Comparison of ENCODE assay signal across 13 mouse cellular contexts in the genomic region with DNA sequence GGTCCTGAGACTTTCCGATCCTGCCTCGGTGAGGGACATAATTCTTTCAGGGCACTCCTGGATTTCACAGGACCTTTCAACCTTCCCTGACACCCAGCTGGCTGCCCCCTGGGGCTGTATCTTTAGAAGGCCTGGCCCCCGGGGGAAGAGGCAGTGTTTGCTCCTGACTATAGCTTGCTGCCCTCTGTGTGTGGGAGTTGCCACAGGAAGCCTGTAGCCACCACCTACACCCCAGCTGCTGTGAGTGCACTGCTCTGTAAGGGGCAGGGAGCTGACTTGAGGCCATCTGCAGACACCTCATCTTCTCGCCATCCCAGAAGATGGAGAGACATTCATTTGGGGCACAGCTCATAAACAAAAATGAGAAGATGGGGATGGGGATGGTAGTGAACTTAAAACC. TPM values are rescaled to one million over a fixed set of nuclear protein-coding genes. Genes with fewer than 3 reads are reported as not detected.
A peak's percentile ranks its signal among the peaks of the same experiment; 100 is the strongest.
DNase-seq lines count a peak whose midpoint lies in the region; ATAC-seq and TF ChIP-seq lines count a peak whose summit lies in the region.
"Had no signal": no experiment of that assay in that cellular context is flagged by ENCODE, and none has a peak within 500 bp of the region (broad histone marks: within the 10 kb centered on the region; RNA-seq: fewer than 3 reads in every experiment).

No protein-coding gene starts in this region.

- H3K27ac ChIP-seq in hindbrain, postnatal 0 days, result no peak overlapping the region
- H3K27ac ChIP-seq in hindbrain, embryonic 16.5 days (ENCODE audit: low read depth, low read length), result no peak overlapping the region
- no peak overlapping the region for H3K27ac ChIP-seq in liver, postnatal 0 days (ENCODE audit: low read depth)
- H3K27ac ChIP-seq: intestine, embryonic 15.5 days had no signal

- H3K4me1 ChIP-seq in hindbrain, postnatal 0 days (ENCODE audit: insufficient read depth, low read length), result peaks cover 3% of the 10 kb centered on the region; the same call in 1 of the 2 replicates
- peaks cover 3% of the 10 kb centered on the region for H3K4me1 ChIP-seq in hindbrain, embryonic 16.5 days (ENCODE audit: control insufficient read depth, insufficient read depth, low read depth, low read length)
- peaks cover 4% of the 10 kb centered on the region; the same call in 1 of the 2 replicates for H3K4me1 ChIP-seq in liver, postnatal 0 days (ENCODE audit: insufficient read depth)

- H3K9ac ChIP-seq in hindbrain, postnatal 0 days (replicated peaks; ENCODE audit: low read length), result peak overlapping the region; percentile 24; the same call in 1 of the 2 replicates
- H3K9ac ChIP-seq in hindbrain, embryonic 16.5 days (ENCODE audit: low read depth, low read length), result no peak overlapping the region
- H3K9ac ChIP-seq in liver, postnatal 0 days (replicated peaks), result no peak overlapping the region
- H3K9ac ChIP-seq: intestine, embryonic 15.5 days had no signal

- 52% methylated on average over 4 of the region's 4 CpGs for WGBS in hindbrain, postnatal 0 days
- WGBS in hindbrain, embryonic 16.5 days, result 44% methylated on average over 4 of the region's 4 CpGs
- 53% methylated on average over 4 of the region's 4 CpGs for WGBS in liver, postnatal 0 days (ENCODE audit: insufficient replicate concordance)

- peak; percentile 29 for DNase-seq in cerebellum, adult 11-12 months
- no peak for DNase-seq in cerebellum, postnatal 25 days
- DNase-seq in hindbrain, postnatal 0 days (ENCODE audit: low spot score), result no peak
- peak; percentile 36 for DNase-seq in CD4-positive helper T cell, adult 2 months (ENCODE audit: low read depth, low spot score)
- DNase-seq in thymus, adult 18-20 months, result peak; percentile 55 to 72
- DNase-seq in gastrocnemius, postnatal 4 days (ENCODE audit: low spot score in 2 of 2), result no peak
- no peak for DNase-seq in liver, postnatal 0 days
- DNase-seq: right cerebral cortex, postnatal 25 days had no signal

- no peak overlapping the region for H3K4me2 ChIP-seq in hindbrain, postnatal 0 days (ENCODE audit: low read depth, low read length)
- H3K4me2 ChIP-seq in hindbrain, embryonic 16.5 days (ENCODE audit: low read length), result no peak overlapping the region
- no peak overlapping the region for H3K4me2 ChIP-seq in liver, postnatal 0 days (ENCODE audit: low read depth, low read length)
- H3K4me2 ChIP-seq: intestine, embryonic 15.5 days had no signal

- H3K27me3 ChIP-seq in hindbrain, postnatal 0 days (ENCODE audit: insufficient read depth, low read length), result no peaks in the 10 kb centered on the region
- no peaks in the 10 kb centered on the region for H3K27me3 ChIP-seq in hindbrain, embryonic 16.5 days (replicated peaks; ENCODE audit: control insufficient read depth, insufficient read depth, low read length)
- H3K27me3 ChIP-seq in liver, postnatal 0 days (ENCODE audit: insufficient read depth, low read length), result no peaks in the 10 kb centered on the region
- H3K27me3 ChIP-seq: intestine, embryonic 15.5 days; Patski had no signal

- TF ChIP-seq EP300 in liver, postnatal 0 days (IDR thresholded peaks at IDR 0.05; ENCODE audit: low read depth), result no peak

- no peak overlapping the region for H3K4me3 ChIP-seq in hindbrain, postnatal 0 days (ENCODE audit: low read length)
- no peak overlapping the region for H3K4me3 ChIP-seq in hindbrain, embryonic 16.5 days (ENCODE audit: low read length)
- no peak overlapping the region for H3K4me3 ChIP-seq in liver, postnatal 0 days (ENCODE audit: low read depth, low read length)
- H3K4me3 ChIP-seq: intestine, embryonic 15.5 days; left cerebral cortex, adult 2 months had no signal

- TF ChIP-seq CTCF in hindbrain, postnatal 0 days (IDR thresholded peaks at IDR 0.05; ENCODE audit: low read depth), result no peak
- no peak for TF ChIP-seq CTCF in liver, postnatal 0 days (IDR thresholded peaks at IDR 0.05; ENCODE audit: low read depth)

- no peaks in the 10 kb centered on the region for H3K9me3 ChIP-seq in hindbrain, postnatal 0 days (ENCODE audit: low read length)
- H3K9me3 ChIP-seq in hindbrain, embryonic 16.5 days (ENCODE audit: control insufficient read depth, low read length), result no peaks in the 10 kb centered on the region
- no peaks in the 10 kb centered on the region for H3K9me3 ChIP-seq in liver, postnatal 0 days (ENCODE audit: low read length)
- H3K9me3 ChIP-seq: intestine, embryonic 15.5 days had no signal

- H3K36me3 ChIP-seq in hindbrain, postnatal 0 days (ENCODE audit: insufficient read depth, low read length), result peaks cover 10% of the 10 kb centered on the region; the same call in 1 of the 2 replicates
- H3K36me3 ChIP-seq in hindbrain, embryonic 16.5 days (ENCODE audit: control insufficient read depth, insufficient read depth, low read length), result 0 out of 2 replicates have a peak, but pooled peaks cover 3% of the 10 kb centered on the region
- no peaks in the 10 kb centered on the region for H3K36me3 ChIP-seq in liver, postnatal 0 days (replicated peaks; ENCODE audit: insufficient read depth, low read length)

- ATAC-seq in hindbrain, postnatal 0 days, result no peak
- ATAC-seq in hindbrain, embryonic 16.5 days, result no peak
- no peak for ATAC-seq in liver, postnatal 0 days
- ATAC-seq: intestine, embryonic 15.5 days; lung, postnatal 0 days; Patski had no signal

RNA-seq across cellular contexts. Expression of a gene that starts 9.6 kb away (rescaled TPM):
- total RNA-seq in hindbrain, postnatal 0 days (2014; rRNA removed), result 163 and 169 TPM in 2 replicates
- 50.6 and 59.5 TPM in 2 replicates for polyA plus RNA-seq in hindbrain, postnatal 0 days (2015; fragmentation: Nextera tagmentation; extraction: Ambion mirVana)
- polyA plus RNA-seq in hindbrain, embryonic 16.5 days (2015; fragmentation: Nextera tagmentation; extraction: Ambion mirVana), result 42.5 and 44.8 TPM in 2 replicates
- total RNA-seq in gastrocnemius, postnatal 4 days (2021), result 10 to 100 TPM; 48.6 to 53.1 TPM
- polyA plus RNA-seq in liver, postnatal 0 days (2015; fragmentation: Nextera tagmentation; extraction: Ambion mirVana), result 21.4 and 31.0 TPM in 2 replicates

Comparison
In these comparisons a context has a peak if more than half of its experiments do, and no peak if none do; other contexts are left out.
1. DNase-seq: peak in cerebellum, adult 11-12 months (single experiment), CD4-positive helper T cell, adult 2 months (single experiment) and thymus, adult 18-20 months (2 of 2); none in cerebellum, postnatal 25 days (0 of 2), hindbrain, postnatal 0 days (single experiment), gastrocnemius, postnatal 4 days (0 of 2) and liver, postnatal 0 days (single experiment).